Mouse (Mus musculus) thymus, postnatal 14 days (tissue): ENCODE measurements at regions not wholly inside any gene's neighbourhood (a gene's known extent, or its start where the extent isn't known, plus 50 kb on each side); places are given as distances from the start of the nearest gene placed in this dataset.
A peak's percentile ranks its signal among the peaks of the same experiment; 100 is the strongest.

Experiments
- DNase-seq: peaks from one replicate; pipeline ENCODE4 v3.0.0; 2021

DNA sequence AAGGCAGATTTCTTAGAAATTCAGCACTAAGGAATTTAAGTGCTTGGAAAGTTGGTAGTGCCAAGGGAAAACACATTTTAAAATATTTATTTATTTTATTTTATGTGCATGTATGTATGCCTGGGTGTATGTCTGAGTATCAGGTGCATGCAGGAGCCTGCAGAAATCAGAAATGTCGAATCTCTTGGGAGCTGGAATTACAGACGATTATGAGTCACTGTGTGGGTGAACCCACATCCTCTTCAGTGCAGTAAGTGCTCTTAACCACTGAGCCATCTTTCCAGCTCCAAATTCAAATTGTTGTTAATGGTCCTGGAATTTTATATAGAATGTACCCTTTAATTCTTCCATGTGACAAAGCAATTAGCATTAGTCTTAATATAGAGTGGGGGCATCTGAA, 1930.5 kb upstream of the Lrrc6 start:
- DNase-seq, result no peak

DNA sequence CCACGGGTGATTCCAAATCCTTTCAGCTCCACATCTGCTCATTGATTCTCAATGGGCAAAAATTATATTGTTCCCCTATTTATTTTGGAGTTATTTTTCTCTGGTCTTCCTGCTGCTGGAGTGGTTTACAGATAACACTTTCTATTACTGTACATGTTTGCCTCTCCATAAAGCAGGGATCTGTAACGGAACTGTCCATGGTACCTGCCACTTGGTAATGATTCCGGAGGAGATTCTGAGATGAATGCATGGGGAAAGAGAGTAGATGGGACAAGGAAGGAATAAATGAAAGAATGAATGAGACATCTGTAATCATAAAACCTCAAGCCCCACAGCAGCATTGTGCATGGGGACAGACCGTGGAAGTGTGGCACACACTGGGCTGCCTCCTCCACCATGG, 1929.8 kb upstream of the Lrrc6 start:
- DNase-seq, result no peak

DNA sequence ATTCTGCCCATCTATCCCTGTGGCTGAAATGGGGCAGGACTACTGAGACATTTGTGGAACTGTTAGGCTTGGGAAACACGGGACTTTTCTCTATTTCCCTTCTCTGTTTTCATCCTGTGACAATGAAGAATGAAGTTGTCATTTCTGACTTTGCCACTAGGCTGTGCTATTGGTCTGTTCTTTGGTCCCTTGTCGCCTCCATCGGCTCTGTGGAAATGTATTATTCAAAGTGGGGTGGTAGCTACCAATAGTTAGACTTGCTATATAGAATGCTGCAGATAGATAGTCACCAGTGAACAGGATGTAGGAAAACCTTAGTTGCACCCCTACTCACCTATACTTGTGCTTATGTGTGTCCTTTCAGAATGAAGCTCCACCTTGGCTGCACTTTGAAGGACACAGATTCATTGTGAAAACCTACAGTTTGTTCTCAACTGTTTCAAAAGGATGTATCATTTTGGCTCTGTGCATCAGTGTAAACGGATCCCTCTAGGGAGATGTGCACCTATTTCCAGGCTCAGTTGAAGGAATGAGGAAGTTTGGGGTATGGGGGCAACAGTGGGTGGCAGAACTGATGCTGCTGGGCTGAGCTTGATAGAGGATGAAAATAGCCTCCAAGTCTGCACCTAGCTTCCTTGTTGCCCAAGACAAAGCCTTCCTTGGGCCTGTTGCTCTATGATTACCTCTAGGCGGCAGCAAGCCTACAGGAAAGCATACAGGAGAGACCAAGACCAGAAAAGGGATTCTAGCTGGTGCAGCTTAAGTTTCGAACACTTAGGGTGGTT, 1927.9 kb upstream of the Lrrc6 start:
- DNase-seq, result peak; percentile 17

DNA sequence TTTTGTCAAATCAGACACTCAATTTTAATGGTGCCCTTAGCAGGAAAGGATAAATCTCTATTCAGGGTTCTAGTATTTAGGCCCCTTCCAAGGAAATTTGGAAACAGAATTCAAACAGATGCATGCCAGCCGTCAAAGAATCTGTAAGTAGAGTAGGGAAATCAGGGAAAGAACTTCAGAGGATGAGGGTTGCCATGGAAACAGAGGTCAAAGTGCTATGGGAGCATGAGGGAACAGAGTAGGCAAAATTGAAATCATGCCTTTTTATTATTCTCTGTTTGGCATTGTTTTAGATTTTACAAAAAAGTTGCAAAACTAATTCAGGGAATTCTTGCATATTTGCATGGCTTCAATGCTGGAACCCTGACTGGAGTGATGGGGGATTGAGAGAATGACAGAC, 1916.4 kb upstream of the Lrrc6 start:
- DNase-seq, result no peak

DNA sequence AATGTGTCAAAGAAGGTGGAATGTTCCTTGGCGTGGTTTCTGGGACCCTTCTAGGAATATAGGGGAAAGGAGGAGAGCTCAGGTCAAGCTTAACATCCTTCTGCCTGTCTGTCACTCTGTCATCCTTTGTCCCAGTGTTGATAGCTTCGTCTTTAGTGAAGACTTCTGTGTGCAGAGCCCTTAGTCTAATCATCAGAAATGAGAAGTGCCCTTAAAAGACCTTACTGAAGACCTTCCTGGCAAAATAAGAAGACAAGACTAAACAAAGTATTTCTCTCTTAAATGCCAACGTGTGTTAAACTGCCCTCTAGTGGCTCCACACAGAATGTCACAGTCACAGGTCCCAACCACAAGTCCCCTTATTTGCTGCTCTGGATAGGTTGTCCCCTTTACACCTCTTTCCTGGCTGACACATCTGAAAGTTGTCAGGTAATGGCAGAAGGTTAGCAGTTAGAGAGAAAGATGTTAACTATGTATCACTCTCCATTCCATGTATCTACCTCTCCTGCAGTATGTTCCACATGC, 1914.8 kb upstream of the Lrrc6 start:
- peak; percentile 39 for DNase-seq

DNA sequence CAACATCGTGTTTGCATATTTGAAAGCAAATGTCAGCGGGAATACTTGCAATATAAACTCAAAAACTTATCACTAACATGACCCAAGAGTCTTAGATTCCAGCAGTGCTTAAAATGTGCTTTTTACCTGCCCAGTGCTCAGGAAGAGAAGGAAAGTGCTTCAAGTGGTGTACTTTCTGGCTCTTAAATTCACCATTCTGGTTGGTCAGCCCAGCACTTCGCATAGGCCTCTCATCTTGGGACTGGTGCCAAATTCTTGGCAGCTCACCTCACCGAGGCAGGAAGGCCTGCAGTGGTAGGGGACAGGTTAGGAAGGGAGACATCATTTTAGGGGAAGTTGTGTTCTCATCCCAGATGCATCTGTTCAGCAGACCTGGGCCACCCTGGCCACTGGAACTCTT, 1913.3 kb upstream of the Lrrc6 start:
- DNase-seq, result no peak

DNA sequence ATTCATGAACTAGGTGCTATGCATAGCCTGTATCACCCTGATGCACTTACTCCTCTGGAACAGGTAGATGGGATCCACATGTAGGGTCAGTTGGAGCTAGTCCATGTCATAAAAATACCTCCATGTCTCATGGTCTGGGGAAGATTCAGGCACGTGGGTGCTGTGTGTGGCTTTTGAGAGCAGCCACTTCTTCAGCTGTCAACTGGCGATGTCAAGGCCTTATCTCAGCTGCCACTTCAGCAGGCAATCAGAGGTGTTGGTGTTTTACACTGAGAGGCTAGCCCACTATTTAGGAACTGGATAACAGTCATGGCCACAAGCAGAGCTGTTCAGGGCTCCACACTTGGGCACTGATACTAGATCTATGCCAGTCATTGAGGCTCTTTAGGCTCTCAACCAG, 1912.0 kb upstream of the Lrrc6 start:
- DNase-seq, result no peak

DNA sequence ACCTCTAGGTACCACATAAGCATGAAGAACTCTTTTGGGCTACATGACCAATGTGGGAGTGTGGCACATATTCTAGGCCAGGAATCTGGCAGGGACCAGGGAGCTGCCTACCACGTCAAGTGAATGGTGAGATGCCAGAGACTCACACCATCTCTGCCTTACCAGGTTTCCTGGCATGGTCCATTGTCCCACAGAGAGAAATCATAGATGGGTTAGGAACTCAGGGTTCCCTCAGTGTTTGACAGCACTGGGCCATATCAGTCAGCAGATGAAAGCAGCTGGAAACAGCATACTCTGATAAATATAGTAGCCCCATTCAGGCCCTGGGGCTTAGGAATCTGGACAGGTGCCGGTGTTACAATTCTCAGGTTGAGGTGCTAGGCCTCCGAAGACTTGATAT, 1911.4 kb upstream of the Lrrc6 start:
- no peak for DNase-seq

DNA sequence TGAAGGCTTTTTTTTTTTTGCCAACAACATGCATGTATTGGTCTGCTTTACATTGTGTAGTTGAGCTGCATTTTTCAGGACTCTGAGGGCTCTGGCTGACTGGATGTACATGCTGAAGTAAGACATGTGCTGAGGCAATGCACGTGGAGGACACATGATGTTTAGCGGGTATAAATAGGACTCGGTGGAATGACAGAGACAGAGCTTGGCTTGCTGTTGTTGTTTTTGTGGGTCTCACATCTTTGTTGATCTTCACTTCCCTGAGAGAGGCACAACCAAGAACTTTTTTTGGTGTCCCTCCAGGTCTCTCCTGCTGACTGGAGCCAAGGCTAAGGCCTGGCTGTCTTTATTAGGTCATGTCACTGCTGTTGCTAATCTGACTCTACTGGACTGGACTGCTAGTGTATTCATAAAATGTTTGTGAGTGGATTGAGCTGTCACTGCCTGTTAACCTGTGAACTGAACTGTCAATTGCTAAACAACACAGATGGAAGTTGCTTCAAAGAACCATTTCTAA, 1902.9 kb upstream of the Lrrc6 start:
- no peak for DNase-seq

DNA sequence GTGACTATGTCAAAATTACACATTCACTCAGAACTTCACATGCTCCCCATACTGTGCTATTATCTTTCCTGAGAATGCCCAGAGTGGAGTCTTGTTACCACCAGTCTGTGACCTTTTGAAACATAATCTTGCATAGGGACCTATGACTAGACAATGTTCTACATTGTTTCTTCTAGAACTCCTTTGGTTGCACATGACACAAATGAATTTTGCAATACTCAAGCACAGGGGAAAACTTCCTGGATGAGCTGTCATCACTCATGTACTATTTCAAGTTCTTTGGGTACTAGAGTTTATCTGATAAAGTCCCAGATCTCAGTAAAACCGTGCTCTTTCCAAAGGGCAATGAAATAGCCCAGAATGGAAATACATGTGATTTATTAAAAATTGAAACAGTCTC, 1901.0 kb upstream of the Lrrc6 start:
- no peak for DNase-seq

DNA sequence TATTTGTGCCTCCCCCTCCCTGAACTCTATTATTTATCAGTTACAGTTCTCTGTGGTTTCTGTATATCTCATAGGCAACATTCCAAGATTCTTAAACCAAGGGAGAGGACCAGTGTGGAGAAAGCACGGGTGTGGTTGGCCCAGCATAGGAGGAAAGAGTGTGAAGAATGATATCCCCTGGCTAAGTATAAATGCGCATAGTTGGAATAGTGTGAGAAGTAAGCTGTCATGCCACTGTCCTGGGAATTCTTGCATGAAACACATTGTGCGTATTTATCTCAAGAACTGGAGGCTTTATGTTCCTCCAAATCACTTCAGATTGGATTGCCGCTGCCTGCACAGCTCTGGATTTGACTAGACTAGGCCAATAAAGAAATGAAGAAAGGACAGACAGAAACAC, 1900.3 kb upstream of the Lrrc6 start:
- DNase-seq, result no peak

DNA sequence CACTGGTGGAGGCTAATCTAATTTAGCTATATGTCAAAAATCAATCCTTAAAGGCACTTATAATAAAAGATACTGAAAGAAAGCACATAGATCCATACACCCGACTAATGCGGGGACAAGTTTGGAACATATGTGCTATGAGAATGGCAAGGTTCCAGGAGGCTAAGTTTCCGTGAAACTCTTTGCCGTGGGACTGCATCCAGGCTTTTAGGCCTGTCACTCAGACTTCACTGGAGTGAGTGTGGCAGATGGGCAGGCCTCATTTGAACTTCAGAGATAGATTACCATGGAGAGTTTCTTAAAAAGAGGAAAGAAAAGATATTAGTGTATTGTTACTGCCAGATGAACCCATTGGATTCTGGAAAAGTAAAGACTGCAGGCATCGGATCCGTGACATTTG, 1895.9 kb upstream of the Lrrc6 start:
- no peak for DNase-seq

DNA sequence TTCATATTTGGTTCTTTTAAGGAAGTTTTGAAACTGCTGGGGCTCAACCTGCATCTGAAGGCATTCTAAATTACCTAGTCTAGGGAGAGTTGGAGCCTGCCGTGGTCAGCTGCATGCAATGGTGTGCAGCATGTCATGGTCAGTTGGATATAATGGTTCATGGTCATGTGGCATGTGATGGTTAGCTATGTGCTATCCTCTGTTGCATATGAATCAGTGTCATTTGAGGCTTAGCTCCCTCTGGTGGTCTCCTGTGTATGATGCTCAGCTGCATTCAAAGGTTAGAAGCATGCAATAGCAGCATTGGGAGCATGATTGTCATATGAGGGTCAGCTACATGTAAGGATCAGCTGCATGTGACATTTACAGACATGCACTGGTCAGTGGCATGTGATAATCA, 1894.0 kb upstream of the Lrrc6 start:
- peak; percentile 42 for DNase-seq

DNA sequence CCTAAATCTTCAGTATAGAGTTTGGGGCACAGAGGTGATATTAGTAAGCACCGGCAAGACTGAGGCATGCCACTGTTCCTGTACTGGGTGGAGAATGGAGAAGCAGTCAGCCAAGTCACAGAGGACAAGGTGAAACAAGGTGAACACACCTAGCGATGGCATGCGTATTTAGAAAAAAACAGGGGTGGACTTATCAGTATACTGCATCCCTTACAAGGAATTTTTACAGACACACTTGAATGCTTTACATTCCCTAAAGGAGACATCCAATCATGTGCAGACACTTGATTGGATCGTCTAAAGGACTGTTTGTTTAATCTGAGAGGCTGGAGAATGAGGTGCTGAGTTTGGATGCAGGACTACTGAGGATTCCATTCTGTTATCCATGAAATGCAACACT, 1893.4 kb upstream of the Lrrc6 start:
- no peak for DNase-seq

DNA sequence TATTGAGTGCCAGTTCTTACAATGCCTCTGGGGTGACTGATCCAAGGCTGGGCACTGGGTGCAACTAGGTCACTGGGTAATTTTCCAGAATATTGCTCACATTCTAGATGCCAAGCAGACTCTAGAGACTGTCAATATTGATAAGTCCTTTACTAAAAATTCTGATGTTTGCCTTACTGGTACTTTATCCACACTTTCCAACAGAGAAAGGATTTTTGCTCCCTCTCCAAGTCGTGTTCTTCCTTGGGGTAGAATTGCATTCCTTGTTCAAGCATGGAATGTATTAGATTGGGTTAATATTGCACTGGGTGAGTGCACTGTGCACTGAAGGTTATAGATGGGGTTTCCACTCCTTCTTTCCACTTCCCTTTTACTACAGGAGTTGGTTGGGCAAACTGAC, 1891.0 kb upstream of the Lrrc6 start:
- DNase-seq, result no peak

DNA sequence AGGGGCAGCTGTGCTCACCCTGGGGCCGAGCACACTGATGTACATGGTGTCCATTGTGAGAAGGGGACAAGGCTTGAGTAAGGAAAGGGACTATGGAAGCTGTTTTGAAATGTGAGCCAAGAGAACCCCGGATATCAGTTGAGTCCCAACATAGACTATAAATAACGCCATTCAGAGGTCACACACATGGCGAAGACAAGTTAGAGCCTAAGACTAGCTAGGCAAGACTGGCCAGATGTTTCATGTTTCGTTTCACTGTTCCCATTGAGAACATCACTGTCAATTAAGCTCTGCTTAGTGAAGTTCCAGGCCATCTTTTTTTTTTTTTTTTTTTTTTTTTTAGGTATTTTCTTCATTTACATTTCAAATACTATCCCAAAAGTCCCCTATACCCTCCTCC, 1889.1 kb upstream of the Lrrc6 start:
- no peak for DNase-seq

DNA sequence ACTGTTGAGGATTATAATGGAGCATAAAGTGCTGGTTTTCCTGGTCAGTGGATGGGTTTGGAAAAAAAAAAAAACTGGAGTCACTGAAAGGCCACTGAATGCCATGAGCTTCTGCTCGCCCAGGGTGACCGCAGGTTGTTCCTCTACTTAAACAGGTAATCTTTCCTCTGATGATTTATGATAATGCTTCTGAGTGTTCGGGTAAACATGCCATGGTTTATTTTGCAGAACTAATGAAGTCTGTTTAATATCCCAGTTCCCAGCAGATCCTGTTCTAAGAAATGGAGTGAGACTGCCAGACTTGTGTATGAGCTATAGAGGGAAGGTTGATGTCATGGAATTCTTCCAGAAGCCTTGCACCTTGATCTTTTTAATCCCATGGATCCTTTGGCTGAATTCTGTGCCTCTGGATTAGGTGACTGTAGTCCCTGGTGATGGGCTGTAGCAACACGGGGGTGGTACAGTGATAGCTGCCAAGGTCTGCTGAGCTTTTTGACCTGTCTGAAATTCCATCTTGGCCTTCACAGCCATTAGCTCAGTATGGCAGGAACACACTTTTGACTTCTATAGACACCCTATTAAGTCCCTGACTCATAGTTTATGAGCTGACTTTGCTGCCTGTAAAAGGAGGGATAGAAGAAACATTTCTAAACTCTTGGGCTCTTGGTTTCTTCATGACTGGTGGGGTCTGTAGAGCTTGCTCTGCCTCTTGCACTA, 1886.8 kb upstream of the Lrrc6 start:
- DNase-seq, result no peak

DNA sequence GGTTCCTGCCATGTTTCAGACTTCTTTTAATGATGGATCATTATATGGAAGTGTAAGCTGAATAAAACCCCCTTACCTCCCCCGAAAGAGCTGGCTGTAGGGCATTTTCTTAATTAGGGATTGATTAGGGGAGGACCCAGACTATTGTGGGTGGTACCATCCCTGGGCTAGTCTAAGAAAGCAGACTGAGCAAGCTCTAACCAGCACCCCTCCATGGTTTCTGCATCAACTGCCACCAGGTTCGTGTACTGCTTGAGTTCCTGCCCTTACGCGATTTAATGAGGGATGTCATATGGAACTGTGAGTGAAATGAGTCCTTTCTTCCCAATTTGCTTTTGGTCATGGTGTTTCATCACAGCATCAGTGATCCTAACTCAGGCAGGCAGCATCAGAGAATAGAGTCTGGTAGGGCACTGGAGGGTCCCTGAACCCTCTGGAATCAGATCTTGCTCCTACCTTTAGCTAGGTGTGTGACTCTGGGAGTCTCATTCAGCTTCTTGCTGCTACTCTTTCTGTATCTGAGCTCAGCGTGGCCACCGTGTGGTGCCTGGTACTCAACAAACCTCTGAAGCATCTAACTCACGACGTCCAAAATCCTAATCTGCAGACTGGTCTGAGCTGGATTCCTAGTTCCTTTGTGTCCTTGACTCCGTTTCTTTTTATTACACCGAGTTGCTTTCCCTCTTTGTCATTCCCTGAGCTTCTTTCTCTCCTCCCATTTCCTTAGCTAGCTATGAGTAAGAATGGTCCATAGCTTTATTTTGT, 1884.0 kb upstream of the Lrrc6 start:
- no peak for DNase-seq

DNA sequence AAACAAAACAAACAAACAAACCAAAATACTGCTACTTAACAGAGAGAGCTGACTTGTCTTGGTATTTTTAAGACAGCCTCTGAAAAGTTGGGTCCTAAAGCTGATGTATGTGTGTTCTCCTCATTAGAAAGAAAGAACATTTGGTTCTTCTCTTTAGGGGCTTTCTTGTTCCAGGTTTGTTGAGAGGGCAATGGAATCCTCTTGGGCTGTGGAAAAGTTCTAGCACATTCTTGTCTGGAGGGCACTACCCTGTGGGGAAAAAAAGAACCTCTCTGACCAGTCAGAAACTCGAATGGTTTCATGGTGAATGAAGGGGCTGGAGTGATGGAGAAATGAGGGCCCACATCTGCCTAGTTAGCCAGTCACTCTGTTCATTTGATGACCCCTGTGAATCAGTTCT, 1874.5 kb upstream of the Lrrc6 start:
- no peak for DNase-seq

DNA sequence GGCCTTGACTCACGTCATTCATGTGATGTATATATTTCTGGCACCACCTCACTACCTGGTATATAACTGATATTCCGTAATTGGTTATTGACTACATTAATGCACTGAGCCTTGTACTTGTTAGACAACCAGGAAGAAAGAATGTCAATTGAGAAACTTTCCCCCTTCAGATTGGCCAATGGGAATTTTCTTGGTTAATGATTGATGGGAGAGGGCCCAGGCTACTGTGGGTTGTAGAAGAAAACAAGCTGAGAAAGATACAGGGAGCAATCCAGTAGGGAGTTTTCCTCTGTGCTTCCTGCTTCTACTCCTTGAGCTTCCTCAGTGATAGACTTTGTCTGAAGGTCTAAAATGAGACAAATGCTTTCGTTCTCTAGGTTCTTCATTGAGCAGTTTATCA, 1866.1 kb upstream of the Lrrc6 start:
- DNase-seq, result no peak

DNA sequence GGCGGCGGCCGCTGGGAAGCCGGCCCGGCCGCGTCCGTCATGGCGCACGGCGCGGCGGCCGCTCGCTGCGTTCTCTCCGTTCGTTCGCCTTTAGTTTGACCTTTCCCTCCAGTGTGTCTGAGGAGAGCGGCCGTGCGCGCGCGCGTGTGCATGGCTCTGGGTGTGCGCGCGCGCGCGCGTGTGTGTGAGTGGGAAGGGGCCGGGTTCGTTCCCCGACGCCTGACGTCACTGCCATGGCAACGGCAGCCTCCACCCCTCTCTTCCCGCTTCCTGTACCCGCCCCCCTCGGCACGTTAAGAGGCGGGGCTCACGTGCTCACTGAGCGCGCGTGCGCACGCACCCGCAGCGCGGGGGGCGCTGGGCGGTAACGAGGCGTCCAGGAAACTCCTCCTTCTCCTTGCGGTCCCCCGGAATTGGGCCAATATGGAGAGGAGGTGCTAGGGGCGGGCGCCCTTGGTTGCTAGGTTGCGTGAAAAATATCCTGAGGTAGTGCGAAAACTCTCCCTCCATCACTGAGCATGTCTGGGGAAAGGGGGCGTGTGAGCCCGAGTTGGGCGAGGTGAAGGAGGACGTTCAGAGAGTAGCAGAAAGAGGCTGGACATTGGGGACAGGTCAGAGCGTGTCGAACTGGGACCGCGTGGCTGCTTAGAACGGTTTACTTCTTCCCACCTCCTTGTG, 1862.5 kb upstream of the Lrrc6 start:
- peak; percentile 100 for DNase-seq

DNA sequence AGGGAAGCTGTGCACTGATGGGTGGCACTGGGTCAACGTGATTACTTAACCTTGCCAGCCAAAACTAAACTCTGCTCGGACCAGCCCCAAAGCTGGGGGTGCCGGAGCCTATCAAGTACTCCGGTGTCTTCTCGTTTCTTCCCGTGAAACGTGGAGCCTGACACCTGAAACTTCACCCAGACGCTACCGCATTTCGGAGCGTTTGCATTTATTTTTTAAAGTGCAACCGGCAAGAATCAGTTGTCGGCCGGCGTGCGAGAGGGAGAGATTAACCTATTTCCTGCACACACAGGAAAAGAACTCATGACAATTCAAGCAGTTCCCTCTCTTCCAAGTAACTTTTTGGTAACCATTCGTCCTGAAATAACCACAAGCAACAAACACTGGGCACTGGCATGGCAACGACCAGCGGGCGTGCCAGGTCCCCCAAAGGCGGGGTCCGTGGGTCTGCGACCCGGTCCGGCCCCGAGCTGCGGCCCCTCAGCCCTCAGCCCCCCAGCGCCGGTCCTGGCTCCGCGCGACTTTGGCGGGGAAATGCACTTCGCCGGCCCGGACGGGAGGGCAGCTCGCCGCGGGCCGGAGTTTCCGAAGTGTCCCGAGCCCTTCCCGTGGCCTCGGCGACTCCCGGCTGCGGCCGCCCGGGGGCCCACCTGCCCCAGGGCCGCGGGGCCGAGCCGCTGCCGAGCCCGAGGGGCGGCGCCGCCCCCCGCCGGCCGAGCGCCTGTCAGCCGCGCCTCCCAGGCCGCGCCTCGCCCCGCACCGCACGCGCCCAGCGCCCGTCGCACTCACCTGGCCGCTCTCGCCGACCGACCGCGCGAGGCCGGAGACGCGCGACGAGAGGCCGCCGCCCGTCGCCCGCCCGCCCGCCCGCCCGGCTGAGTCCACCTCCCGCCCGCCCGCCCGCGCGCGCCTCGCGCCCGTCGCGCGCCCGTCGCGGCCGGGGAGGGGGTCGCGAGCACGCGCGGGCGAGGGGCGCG, 1861.7 kb upstream of the Lrrc6 start:
- DNase-seq, result peak; percentile 64
